Mouse (Mus musculus) spleen, adult 2 months (tissue): ENCODE results near the gene Gm4779.
"Not testable (repeated sequence)": the region's sequence is repeated elsewhere in the genome, so short reads cannot be mapped to it uniquely, and the experiment has no call there.

Experiments
- CTCF ChIP-seq: fragments of 200-500 bp; IDR thresholded peaks from 2 replicates; pipeline ENCODE4 v1.5.1; 2011; ENCODE audit warnings: mild to moderate bottlenecking, inconsistent platforms; ENCODE audit not compliant: insufficient read depth, insufficient read length, insufficient replicate concordance; ENCODE audit errors: extremely low read depth
- POLR2A ChIP-seq: fragments of 200-500 bp; IDR thresholded peaks from 2 replicates; pipeline ENCODE4 v1.6.1; 2011; ENCODE audit warnings: low read depth, low read length, inconsistent platforms

GRCm38 (mm10) chrX:101819980-101820379 lies 25.8 kb upstream of the Gm4779 start:
- TF ChIP-seq CTCF, POLR2A: not testable (repeated sequence)
